Mouse (Mus musculus): ENCODE measurements at regions not wholly inside any gene's neighbourhood (a gene's known extent, or its start where the extent isn't known, plus 50 kb on each side); places are given as distances from the start of the nearest gene placed in this dataset.

- TF ChIP-seq CTCF (IDR thresholded peaks at IDR 0.05) (no peak), EP300 (IDR thresholded peaks at IDR 0.05; ENCODE audit: insufficient read depth, low read depth, low read length) (no peak)
Observed at GRCm38 (mm10) chr1:61202079-61202478, 224.4 kb downstream of the Icos start.

Measured in heart, adult 2 months (tissue).